Mouse (Mus musculus) cerebellum, adult 2 months (tissue): ENCODE measurements around the gene Limch1.

Source experiments
- CTCF ChIP-seq: fragments of 200-500 bp; IDR thresholded peaks from 2 replicates; pipeline ENCODE4 v1.5.1; 2011; ENCODE audit warnings: low read depth, mild to moderate bottlenecking, control low read depth, low read length, moderate library complexity, borderline replicate concordance; ENCODE audit not compliant: insufficient read depth
- POLR2A ChIP-seq: fragments of 200-500 bp; IDR thresholded peaks from 2 replicates; pipeline ENCODE4 v1.6.1; 2011; ENCODE audit warnings: low read length, control low read depth, borderline replicate concordance; ENCODE audit not compliant: insufficient read depth

DNA sequence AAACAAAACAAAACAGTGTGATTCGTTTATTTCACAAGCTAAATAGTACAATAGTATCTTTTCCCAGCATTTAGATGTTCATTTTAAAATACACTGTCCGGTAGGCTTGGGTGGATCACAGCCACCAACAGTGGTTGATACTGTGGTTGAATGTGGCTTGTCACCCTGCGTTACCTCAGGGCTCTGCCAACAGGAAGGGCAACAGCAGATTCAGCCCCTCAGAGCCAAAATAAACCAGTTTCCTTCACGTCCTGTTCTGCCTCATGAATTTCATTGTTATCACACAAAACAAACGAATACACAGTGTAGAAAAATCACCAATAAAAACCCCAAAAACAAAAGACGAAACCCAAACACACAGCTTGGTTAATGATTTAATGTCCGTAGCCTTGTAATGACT is 102.5 kb downstream of the Limch1 start:
- TF ChIP-seq POLR2A (no peak), CTCF (no peak)
